Mouse (Mus musculus): ENCODE results near the gene H2afj.
A peak's percentile ranks its signal among the peaks of the same experiment; 100 is the strongest.

H2afj gene

DNA sequence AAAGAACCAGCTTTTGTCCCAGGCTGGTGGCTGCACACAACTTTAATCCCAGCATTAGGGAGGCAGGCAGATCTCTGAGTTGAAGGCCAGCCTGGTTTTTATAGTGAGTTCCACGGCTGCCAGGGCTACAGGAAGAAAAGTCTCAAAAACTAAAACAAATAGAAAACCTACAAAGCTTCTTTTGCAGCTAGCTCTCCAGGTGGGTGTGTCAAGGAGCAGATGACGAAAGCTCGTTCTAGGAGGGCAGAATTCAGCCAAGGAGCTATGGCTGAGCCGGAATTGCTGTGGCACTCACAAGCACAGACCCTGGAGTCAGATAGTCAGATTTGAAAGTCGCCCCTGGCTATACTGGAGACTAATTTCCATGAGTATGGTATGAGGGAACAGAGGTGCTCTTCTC, 1.2 kb upstream of the H2afj start:
- DNase-seq = no peak

DNA sequence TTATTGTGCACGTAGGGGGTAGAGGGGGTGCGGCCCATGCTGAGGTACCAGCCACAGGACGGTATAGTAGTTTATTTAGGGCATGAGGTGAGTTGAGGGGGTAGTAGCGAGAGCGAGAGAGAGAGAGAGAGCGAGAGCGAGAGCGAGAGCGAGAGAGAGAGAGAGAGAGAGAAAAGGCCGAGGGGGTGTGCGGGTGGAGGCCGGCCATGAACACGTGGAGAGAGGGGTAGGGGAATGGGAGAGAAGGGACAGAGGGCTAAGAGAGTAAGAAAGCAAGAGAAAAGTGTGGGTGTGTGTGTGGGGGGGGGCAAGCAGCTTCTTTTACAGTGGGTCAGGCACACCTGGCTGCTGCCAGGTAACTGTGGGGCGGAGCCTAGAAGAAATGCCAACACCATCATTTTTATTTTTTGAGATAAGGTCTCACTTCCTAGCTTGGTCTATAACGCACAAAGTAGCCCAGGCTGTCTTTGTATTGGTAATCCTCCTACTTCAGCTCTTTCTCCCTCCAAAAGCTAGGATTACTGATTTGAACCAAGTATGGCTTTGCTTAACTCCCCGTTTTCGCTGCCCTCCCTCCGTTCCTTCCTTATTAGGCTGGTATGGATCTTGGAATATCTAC, 540 bp upstream of the H2afj start:
- no peak for DNase-seq

DNA sequence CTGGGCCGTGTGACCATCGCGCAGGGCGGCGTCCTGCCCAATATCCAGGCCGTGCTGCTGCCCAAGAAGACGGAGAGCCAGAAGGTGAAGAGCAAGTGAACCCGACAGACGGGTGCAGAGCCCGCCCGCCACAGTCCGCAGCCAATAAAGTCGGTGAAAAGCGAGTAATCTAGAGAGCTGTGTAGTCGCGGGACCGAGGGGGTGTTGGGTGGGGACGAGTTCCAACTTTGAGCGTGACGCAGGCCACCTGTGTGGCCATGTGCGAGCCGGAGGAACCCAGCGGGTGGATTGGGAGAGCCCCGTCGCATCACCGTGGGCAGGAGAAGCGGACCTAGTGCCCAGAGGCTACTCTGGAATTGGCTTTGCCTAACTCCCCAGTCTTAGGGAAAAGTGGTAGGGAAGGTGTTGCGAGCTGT, 595 bp downstream of the H2afj start:
- peak; percentile 48 for DNase-seq

DNA sequence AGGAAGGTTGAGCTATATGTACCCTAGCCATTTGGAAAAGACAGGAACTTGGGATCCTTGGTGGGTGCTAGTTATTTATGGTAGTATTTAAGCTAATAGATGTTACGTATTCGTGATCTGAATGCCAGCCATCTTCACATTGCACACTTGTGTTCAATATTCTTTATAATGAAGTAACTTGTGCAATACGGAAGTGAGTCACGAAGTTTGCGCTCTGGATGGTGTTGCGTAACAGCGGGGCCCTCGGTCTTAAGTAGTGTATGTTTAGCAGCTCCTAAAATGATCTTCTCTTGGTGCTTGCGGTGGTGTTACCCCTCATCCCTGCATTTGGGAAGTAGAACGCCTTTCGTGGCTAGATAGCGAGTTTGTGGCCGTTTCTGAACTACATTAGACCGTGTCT, 1.0 kb downstream of the H2afj start:
- peak; percentile 45 for DNase-seq

DNA sequence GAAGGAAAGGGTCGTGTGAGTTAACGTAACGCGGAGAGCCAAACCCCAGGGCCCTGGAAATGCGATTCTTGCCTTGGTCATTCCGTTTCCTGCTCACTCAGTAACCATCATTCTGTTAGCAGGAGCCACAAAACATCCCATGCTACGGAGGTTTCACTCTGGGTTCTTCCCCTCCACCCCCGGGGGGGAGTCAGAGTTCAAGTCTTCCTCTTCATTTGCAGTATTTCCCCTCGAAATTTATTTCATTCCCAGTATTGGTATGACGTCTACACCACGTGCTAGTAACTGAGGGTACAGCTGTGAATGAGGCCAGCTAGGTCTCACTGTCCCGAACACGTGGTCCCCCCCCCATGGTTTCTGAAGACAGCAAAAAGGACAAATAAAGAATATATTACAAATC, 1.6 kb downstream of the H2afj start:
- no peak for DNase-seq

DNA sequence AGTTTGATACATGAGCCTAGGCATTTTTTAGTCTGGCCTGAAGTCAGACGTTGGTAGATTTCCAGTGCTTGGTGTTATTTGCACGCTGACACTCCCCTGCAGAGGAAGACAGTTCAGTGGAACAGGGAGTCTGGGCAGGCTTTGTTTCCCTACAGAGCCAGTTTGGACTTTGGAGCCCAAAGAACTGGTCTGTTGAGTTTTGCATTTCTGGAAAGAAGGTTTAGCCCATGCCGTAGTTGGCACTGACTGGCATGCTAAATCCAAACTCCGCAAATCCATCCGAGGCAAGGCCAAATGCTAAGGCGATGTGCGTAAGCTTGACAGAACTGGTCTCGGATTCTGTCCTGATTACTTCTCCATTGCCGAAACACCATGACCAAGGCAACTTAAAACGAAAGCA, 3.2 kb downstream of the H2afj start:
- no peak for DNase-seq

DNA sequence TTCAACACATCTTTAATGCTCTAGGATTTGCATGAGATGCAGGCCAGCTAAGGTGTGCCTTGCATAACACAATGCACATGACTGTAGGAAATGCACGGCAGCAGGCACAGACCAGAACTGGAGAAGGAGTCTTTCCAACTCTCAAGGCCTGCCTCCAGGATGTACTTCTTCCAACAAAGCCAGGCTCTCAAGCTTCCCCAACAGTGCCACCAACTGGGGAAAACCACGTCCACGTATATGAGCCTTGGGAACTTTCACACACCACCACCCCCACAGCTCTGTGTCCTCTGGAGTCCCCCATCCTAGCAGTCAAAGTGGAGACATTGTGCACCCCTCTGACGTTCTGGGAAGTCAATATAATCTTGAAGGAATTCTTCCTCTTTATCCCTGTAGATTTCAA, 5.1 kb downstream of the H2afj start:
- no peak for DNase-seq

DNA sequence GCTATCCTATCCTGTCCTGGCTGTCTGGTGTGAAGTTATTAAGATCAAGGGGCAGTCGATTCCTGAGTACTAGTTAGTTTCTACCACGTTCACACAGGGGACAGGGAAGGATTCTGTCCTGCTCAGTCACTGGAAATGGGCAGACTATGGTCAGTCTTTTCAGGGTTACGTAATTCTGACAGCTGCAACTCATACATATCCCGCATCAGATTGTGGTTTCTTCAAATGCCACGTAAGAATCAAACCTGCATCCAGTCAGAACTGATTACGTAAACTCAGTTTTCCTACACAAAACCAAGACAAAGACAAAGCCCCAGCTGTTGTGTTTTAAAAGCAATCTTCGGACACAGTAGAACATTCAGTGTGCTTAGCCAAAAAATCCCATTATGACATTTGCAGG, 7.3 kb downstream of the H2afj start:
- DNase-seq = no peak

DNA sequence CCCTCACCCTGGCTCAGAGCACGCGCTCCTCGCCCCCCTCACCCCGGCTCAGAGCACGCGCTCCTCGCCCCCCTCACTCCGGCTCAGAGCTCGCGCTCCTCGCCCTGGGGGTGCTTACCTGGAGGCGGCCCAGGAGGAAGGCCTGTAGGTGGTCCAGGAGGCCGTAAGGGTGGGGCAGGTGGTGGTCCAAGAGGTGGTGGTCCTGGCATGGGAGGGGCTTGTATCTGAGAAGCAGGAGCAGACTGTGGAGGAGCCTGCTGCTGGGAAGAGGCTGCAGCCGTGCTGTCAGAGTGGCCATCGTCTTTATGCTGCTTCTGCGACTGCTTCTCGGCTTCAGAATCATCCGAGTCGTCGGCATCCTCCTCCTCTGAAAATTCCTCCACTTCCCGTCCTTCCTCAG, 8.8 kb downstream of the H2afj start:
- no peak for DNase-seq

DNA sequence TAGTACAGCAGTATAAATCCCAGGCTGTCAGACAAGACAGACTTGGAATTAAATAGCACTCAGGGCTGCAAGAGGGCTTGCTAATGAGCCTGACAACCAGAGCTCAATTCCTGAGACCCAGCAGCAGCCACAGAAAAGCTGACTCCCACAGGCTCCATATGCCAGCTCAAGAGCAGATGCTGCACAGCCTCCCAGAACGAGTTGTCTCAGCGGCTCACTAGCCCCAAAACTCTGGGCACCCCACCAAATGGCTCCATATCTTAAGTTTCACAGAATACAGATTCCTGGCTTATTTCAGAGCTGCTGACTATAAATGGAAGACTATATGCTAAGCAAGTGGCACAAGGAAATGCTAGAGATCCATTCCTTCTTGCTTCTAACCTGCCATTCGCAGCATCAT, 9.5 kb downstream of the H2afj start:
- DNase-seq = no peak

DNA sequence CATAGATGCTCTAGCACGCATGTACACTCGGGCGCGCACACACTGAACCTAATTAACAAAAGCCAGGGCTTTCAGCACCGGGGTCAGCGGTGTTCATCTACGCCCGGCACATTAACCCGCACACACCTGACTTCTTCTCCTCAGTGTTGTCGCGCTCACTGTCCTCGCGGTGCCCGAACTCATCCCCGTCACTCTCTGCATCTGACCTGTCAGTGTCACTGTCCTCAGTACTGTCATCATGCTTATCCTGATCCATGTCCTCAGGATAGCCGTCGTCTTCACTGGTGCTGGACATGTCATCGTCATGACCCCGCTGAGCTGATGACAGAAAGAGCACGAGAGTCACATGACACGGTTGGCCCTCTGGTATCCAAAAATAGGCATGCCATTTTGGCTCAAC, 12.3 kb downstream of the H2afj start:
- DNase-seq = no peak

DNA sequence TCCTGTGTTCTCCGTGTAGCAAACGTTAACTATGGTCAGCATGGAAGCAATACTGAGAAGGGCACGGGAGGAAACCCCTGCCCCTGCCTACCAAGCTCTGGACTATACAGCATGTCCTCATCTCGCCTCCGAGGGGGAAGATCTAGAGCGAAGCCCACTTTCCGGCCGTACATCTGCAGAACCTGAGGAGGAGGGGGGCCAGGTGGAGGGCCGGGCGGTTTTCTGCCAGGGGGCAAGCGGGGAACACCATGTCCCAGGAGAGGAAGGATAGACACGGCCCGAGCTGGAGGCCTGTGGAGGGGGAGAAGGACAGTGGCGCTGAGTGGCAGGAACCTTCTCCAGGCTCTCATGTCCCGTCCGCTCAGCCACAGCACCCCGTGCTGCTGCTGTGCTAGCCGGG, 13.0 kb downstream of the H2afj start:
- DNase-seq = no peak

DNA sequence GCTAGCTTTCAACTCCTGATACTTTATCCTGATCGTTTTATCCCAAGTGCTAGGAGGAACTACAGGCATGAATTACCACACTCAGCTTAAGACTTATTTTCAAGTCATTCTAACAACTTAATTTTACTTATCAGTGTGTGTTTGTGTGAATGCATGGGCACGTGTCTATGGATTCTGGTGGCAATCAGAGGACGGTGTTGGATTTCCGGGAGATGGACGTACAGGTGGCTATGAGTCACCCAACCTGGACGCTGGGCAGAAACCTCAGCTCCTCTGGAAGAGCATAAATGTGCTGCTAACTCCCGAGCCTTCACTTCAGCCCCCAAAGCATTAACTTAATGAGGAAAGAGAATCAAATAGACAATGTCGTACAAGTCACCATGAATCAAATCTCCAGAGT, 16.9 kb downstream of the H2afj start:
- no peak for DNase-seq

DNA sequence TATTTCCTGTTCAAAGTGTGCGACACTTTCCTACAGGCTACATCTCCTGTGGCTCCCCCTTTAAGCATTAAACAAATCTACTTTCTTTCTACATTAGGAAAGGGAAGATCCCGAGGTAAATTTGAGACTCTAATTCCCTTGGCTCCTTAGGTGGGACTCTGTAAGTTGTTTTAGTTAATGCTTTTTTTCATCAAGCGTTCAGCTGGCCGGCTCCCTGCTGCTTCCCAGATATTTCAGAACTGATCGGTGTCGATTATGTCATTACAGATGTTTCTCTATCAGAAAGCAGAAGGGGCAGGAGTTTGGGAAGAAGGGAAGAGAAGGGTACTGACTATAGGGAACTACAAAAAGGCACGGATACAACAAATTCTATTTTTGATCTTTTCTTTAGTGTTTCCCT, 19.1 kb downstream of the H2afj start:
- no peak for DNase-seq

DNA sequence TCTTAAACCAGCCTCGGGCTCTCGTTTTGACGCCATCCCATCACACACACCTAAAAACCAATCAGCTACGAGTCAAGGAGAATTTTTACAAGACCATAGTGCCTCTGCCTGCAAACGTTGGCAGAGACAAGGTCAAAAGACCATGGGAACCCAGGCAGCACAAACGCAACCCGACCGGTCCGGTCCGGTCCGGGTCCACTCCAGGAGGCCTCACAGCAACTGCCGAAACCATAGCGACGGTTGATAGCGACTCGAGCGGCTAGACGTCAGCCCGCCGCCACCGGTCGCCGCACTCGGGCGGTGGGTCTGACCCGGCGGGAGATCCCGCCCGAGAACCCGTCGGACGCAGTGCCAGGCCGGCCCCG, 19.5 kb downstream of the H2afj start, which contains the start of gene BC049715:
BC049715 (plus strand) TSS at position 111 of the 365 bp plus-strand sequence.
- DNase-seq = no peak

DNA sequence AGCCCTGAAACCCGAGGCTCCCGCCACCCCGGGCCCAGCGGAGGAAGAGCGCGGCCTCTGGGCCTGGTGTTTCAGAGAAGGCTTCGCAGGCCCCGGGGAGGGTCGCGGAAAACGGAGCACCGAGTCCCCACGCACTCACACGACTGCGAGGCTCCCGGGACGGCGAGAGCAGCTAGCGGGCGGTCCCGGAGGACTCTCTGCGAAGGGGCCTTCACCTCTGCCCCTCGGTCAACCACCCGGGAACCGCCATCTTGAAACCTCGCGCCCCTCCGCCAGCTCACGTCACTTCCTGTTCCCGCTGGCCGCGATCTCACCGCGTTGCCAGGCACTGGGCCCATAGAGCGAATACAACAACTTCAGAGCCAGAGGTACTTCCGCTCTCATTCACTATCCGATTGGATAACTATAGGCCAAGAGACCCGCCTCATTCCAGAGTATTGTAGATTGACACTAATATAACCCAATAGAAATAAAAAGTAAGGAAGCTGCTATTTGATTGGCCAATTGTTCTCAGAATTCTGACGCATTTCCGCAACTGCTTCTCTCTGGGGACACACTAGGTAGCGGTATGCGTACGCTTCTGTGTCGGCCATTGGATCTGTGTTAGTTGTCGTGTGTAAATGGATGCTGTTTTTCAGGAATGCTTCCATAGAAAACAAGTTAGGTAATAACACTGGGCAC, 20.0 kb downstream of the H2afj start, which contains the start of gene Wbp11:
Wbp11 (minus strand) TSS at position 353 of the 681 bp plus-strand sequence.
- peak; percentile 93 for DNase-seq

DNA sequence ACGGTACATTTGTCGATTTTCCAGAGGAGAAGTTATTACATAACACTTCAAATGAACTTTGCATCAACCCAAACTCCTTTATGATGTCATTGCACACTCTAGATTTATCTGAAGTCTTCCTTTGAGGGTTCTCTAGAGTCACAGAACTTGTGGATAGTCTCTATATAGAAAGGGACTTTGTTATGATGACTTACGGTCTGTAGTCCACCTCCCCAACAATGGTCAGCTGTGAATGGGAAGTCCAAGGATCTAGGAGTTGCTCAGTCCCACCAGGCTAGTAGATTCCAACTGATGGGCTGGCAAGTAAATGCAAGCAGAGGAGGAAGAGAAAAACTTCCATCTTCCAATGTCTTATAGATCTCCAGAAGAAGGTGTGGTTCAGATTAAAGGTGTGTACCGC, 20.6 kb downstream of the H2afj start:
- no peak for DNase-seq

DNA sequence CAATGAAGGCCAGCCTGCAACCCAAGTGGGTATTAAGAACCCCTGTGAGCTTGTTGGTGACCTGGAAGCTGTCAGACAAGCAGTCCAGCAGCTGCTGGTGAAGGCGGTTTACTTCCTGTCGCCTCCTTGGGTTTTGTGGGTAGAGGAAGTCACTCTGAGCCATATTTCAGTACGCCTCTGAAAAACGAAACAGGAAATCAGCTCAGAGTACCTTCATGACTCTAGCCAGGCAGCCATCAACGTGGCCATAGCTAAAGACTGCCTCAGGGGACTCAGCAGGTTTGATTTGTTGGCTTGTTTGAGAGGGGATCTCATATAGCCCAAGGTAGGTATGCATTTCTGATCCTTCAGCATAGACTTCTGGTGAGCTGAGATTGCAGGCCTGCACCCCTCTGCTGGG, 23.7 kb downstream of the H2afj start:
- peak; percentile 49 for DNase-seq

DNA sequence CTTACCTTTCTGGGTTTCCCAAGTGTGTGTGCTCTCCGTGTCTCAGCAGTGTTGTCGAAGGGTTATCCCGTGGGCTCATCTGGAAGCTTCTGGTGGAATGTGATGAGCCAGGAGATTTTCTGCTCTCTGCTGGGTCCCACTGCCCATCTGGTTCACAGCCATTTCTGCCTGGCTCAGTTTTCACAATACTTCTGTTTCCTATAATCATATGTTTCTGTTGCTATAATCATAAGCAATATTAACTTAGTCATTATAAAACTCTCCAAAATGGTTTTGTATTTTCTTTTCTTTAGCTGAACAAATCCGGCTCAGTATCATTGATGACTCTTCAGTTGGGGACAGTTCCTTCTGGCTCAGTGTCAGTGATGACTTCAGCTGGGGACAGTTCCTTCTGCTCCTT, 27.3 kb downstream of the H2afj start, which contains the start of gene Smco3:
Smco3 (minus strand) TSS at position 101 of the 400 bp plus-strand sequence.
- no peak for DNase-seq

DNA sequence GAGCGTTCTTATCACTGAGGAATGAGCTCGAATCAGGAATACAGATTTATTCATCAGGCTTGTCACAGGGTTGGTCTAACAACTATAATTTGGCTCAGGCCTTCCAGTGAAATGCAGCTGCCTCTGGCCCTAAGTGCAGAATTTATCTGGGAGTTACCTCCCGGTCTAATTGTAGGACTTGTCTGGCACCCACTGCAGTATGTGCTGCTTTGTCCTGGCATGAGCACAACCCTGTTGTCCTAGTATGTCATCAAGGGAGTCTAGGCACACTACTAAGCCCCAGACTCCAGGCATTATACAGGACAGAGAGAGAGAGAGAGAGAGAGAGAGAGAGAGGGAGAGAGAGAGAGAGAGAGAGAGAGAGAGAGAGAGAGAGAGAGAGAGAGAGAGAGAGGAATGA, 29.3 kb downstream of the H2afj start:
- no peak for DNase-seq

DNA sequence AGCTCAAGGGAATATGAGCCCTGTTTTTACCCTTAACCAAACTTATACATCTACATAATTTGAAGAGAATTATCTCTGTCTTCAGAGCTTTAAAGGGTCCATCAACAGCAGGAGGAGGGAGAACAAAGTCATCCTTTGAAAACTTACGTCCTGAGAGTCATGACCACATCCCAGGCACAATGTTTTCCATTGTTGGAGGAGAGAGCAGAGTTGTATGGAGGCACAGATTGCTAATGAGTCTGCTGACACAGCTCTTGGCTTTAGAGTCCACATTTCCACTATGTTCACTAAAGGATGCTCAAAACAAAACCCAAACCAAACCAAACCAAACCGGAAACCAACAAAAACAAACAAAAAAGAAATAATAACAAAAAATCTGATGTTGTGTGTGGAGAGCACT, 36.9 kb downstream of the H2afj start:
- no peak for DNase-seq

DNA sequence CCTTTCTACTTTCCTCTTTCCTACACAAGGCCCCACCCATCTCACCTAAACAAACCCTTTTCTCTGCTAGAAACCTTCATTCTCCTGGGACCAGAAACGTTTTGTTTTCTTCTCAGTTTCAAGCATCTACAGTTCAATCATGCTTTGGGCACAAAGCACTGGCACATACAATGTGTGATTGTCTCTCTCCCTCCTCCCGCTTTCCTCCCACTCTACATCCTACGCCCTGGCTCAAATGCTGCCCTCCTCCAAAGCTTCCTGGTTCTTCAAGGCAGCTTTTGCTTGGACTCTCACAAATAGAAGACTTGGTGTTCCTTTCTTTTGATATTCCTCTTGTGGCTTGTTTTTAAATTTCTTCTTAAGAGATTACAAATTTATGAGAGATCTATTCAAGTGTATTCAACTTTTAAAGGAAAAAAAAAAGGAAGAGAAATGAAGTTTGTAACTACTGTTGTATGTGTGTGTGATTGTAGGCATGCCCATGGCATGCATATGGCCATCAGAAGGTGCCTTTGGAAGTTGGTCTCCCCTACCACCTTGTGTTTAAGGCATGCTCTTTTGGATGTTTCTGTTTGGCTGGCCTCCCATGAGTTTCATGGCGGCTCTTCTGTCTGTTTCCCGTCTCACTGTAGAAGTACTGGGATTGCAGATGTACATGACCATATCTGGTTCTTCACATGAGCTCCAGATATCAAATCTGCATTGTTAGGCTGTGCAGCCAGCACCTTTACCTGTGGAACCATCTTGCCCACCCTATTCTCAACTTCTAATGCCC, 37.8 kb downstream of the H2afj start:
- no peak for DNase-seq

DNA sequence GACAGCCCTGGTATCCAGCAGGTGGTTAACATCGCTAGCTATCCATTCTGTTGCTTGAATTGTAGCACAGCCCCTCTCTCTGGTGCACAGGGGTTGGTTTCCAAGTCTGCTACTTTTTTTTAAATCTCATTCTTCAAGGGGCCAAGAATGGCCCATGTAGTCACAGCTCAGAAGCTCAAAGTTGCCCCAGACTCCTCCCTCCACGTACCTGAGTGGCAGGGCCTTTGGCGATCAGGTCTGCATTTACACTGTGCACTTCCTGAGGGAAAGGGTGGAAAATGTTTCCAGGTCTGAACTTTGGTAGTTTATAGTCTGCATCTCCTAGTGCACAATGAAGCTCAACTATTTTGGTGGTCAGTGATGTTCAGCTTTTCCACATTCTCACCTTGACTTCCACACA, 39.2 kb downstream of the H2afj start:
- no peak for DNase-seq

DNA sequence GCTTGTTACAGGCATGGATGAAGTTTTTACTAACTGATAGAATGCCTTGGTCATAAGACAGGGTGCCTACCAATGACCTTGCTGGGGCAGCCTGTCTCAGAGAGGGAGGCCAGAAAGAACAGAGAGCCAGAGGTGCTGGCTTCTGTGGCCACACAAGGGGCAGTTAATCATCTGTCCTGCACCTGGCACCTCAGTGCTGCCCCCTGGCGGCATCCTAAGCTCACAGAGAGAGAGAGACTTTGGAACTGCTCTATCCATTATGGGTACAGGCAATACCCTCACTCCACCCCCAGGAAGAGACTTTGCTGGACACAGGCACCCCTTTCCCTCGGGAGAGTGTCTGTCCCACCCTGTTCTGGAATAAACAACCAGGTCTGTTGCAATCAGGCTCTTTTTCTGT, 39.7 kb downstream of the H2afj start:
- DNase-seq = peak; percentile 64

Data from thymus, postnatal 25 days (tissue).